Mouse (Mus musculus) thymus, adult 2 months (tissue): ENCODE data around the gene Muc5ac.

Experiments used
- CTCF ChIP-seq: fragments of 200-500 bp; IDR thresholded peaks from 2 replicates; pipeline ENCODE4 v1.5.1; 2012; ENCODE audit warnings: mild to moderate bottlenecking, control low read depth, low read length, moderate library complexity, borderline replicate concordance; ENCODE audit not compliant: control insufficient read depth, poor library complexity, insufficient read depth; ENCODE audit errors: extremely low read depth
- POLR2A ChIP-seq: fragments of 200-500 bp; IDR thresholded peaks from 2 replicates; pipeline ENCODE4 v1.6.1; 2012; ENCODE audit warnings: mild to moderate bottlenecking, low read length, control low read depth, moderate library complexity; ENCODE audit not compliant: control insufficient read depth, poor library complexity, insufficient read depth; ENCODE audit errors: extremely low read depth

DNA sequence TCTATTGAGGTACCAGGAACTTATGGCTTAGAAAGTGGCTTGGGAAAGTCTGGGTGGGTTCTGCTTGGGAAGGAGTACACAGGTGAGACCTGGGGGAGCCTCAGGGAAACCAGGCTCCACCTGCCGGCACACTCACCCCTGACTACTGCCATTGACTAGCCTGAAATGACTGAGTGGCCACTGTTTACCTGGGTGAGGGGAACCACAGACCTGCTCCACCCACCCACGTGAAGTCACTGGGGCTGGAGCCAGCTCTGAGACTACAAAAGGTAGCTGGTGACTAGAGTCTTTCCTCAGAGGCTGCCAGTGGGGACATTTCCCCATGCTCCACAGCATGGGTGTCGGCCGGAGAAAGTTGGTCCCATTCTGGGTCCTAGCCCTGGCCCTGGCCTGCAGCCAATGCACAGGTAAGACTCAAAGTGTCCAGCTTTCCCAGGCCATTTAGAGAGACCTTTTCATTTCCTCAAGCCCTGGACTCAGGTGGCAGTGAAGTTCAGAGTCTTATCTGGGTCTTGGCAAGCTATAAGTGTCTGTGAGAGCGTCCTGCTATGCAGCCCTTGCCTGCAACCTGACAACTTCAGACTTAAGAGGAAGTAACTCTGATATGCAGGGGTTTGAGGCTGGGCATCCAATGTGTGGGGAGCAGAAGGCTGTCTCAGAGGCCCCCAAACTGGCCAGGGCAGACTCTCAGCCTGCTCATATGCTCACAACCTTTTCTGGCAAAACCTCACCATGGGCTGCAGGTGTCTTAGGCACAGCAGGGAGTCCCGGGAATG is at the start of gene Muc5ac:
- TF ChIP-seq CTCF (no peak), POLR2A (no peak)
